Mouse (Mus musculus): Measurements from ENCODE around the gene Cdk19.
"Not testable (repeated sequence)": the region's sequence is repeated elsewhere in the genome, so short reads cannot be mapped to it uniquely, and the experiment has no call there.

Gene Cdk19

DNA sequence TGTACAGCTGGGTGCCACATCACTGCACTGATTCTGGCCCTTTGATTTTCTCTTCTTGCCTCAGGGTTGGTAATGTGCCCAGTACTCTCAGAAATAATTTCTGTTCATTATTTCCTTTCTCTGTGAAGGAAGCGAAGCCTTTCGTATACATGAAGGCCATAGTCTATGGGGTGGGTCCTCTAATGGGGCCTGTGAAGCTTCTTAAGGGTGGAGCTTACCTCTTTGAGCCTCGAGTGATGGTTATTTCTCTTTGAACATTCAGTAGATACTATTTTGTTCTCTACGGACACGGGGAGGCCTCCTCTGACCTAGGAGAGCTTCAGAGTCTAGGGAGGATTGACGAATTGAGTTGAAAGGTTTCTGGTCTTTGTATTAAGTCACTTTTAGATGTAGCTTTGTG is 142.9 kb downstream of the Cdk19 start:
- no peak for DNase-seq (ENCODE audit: low spot score)

DNA sequence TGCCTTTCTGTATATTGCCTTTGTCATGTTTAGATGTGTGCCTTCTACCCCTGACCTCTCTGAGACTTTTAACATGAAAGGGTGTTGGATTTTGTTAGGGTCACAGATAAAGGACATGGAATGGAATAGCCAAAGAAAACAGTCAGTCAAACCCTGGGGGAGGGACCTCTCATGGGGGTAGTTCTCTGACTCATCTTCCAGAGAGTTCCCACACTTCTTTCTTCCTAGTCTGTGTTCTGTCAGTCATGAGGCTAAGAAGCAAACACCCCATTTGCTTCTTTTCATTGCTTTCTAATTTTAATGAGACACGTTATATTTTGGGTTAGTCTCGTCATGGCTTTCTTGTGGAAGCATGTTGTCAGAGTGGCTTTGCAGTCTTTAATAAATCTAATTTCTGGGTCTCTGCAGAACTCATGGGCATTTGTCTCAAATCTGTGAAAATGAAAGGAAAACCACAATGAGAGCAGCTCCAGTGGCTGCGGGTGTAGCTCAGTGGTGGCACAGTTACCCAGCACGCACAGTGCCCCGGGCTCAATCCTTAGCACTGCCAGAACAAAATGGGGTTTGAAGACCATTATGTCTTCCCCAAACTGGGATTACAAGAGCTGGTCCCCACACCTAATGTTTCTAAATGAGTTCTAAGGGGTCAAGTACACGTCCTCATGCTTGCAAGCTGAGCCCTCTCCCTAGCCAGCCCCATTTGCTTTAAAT is 149.9 kb downstream of the Cdk19 start:
- DNase-seq (ENCODE audit: low spot score): no peak

DNA sequence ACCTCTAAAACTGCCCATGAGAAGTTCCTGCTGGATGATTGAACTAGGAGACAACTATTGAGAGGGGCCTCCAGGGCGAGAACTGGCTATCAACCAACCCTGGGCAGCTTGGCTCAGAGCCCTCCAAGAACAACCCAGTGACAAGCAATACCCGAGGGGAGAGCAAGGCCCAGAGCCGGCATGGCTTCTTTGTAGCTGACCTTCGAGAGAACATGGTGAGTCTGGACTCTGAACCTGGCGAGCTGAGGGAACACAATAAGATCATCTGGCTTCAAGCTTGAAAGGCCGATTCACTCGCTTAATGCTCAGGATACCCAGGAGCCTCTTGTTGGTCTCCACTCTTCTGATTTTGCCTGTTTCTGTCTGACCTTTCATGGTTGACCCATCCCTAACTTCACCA is 151.8 kb downstream of the Cdk19 start:
- DNase-seq (ENCODE audit: low spot score): no peak

DNA sequence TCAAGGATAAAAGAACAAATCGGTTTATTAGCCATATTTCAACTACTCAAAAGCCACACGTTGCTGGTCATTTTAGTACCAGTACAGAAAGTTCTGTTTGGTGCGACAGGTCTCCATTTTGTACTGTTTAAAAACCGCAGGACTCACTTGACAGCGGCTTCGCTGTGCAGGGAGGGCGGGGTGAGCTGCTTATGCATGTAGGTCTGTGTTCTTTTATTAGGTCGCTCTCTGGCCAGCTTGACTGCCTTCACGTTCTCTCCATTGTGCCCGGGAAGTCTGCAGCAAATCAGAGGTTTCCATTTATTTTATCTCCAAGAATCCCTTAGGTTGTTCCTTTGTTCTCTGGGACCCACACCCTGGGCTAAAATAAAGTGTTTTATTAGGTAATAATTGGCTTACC is 152.4 kb downstream of the Cdk19 start:
- DNase-seq (ENCODE audit: low spot score): no peak

DNA sequence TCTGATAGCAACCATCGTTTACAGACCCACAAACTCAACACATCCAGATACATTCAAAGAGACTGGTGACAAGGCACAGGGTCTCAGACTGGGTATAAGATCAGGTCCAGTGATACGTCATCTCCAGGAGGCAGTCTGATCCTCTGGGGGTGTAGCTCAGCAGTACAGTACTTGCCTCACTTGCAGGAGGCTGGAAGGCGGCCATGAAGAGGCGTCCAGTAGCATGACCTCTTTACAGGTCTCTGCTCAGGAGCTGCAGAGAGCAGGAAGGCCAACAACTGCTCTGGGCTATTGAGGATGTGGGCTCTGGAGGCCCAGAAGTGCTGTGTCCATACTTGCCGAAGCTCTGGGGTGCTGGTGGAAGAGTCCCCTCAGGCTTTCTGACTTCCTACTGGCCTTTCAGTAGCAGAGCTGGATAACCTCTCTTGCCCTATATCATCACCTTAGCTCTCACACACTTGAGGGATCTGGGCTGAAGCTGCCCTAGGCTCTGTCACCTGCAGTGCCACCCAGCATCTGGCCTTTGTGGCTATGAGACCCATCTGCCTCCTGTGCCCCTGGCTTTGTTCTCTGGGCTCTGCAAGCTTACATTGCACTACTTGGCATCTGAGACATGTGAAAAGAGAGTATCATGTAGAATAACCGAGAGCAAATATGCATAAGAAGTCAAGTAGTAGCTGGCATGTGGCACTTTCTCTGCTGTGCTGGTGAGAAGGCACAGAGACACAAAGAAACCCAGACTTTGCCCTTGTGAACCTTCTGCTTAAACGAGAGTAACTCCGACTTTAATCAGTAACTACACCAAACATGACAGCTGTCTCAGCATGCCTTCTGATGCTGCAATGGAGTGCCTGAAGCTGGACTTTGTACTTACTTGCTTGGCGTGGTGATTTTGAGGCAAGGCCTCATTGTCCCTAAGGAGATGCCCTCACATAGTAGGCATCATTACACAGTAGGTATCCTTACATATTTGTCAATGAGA is 155.1 kb downstream of the Cdk19 start:
- no peak for DNase-seq (ENCODE audit: low spot score)

DNA sequence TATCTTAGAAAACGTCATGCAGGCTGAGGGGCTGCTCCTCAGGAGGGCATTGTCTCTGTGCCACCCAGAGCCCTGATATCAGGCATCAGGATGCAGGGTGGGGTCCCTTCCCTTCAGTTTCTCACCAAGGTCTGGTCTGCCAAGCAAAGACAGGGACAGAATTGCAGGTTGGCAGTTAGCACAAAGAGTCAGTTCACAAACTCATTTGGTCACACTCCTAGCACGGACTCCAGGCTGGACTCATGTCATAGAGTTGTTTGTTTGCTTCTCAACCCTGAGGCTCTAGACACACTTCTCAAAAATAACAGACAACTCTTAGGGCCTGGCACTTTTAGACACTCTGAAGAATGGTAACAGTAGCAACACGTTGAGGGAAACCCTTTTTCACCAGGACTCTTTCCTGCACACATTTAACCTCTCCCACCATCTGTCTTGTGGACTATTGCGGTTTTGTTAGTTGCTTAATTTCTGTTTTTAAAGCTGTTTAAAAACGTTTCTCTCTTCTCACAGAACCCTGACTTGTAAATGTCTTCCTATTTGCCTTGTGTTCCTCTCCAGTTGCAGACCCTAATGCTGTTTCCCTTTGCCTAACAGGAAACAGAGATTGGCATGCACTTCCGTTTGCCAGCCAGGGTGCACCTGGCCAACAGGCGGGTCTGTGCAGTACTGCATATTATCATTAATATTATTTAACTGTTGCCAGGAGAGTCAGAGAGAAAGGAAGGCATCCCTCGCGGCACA is 158.1 kb downstream of the Cdk19 start:
- DNase-seq (ENCODE audit: low spot score): no peak

DNA sequence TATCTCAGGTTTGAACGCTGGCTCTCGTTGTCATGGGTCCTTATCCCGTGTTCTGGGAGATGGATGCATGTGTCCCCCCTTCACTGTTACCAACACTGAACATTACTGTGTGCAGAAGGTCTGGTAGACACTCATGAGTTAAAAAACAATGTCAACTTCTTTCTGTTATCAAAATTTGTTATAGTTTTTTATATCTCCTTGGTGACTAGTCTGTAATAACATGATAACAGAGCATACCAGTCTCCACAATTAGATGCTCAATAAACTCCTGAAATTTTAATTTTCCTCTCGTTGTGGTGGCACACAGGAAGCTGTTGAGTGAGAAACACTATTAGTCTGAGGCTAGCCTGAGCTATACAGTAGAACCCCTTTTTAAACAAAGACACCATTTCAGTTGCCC is 159.1 kb downstream of the Cdk19 start:
- no peak for DNase-seq (ENCODE audit: low spot score)

DNA sequence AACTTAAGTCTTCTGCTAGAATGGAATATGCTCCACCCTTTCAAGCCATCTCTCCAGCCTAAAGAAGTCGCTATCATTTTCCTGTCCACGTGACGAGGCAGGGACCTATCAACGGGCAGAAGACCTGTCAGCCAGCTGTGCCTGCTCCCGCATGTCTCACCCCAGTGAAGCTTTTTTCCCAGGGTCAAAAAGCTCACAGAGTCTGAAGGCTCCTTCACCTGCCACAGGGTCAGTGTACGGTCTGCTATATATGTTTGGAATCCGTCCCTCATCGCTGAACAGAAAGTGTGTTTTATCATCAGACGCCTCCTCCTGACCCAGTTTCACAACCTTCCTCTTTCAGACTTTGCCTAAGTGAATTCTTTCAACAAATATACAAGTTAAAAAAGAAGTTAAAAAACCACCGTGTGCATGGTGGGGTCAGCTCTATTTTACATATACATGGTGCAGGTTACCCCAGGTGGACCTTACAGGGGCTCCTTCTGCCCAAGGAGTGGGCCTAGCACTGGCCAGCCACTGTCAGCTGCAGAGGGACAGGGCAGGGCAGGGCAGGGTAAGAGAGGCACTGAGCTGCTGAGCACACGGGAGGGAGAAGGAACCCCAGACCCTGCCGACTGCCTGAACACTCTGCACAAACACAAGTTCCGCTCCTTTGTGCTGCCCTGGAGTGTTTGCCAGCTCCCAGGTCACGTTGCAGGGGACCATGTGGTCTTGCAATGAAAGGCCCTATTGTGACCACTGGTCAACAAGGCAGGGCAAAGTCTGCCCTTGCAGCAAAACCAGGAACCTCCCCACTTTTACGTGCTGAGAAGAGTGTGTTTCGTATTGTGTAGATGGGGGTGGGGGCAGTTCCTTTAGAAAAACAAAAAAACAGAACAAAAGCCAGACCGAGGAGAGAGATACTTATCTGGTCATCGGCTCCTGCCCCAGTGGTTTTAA is 160.2 kb downstream of the Cdk19 start:
- DNase-seq (ENCODE audit: low spot score): peak; percentile 77

DNA sequence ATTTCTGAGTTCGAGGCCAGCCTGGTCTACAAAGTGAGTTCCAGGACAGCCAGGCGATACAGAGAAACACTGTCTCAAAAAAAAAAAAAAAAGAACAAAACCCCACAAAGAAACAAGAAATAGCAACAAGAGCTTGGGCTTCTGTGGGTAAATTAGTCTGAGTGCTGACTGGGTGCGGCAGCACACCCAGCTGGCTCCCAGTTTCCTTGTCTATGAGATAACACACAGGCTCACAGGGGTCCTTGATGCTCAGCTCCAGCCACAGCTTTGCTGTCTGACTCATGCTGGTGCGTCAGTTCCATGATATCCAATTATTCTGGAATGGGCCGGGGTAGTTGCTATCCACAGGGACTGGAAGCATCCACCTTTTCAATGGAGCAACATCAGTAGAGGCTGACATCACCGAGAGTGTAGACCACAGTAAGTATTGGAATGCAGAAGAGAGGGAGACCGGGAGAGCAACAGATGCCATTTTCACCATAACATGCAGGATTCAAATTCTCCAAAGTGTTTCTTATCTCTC is 161.4 kb downstream of the Cdk19 start:
- no peak for DNase-seq (ENCODE audit: low spot score)

DNA sequence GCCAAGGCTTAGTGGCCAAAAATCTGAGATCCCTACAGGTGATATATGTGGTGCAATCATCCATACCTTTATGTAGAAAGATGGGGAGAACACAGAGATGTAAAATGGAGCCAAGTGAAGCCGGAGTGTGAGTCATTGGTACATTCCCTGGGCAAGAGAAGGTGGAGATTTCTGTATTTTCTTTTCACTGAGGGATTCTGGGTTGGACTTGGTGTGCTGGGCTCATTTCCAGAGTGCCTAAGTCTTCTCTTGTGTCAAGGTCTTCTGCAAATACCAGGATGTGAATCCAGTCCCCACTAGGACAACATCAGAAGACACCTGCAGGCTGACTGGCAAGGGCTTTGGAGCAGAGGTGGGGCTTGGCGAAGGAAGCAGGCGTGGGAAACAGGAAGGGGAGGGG is 163.4 kb downstream of the Cdk19 start:
- DNase-seq (ENCODE audit: low spot score): no peak

DNA sequence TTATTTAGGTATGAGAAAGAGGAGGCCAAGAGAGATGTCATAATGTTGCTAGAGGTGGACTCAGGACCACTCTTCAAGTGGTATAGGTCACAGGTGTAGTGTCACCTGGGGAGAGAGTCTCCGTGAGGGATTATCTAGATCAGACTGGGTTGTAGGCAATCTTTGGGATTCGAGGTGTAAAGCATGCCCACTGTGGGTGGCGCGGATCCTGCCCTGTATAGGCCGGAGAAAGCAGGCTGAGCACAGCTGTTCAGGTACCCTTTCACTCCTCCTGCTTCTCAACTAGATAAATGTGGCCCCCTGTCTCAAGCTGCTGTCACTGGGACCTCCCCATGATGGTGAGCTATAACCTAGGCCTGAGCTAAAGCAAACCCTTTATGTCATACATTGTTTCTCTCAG is 171.0 kb downstream of the Cdk19 start:
- no peak for DNase-seq (ENCODE audit: low spot score)

DNA sequence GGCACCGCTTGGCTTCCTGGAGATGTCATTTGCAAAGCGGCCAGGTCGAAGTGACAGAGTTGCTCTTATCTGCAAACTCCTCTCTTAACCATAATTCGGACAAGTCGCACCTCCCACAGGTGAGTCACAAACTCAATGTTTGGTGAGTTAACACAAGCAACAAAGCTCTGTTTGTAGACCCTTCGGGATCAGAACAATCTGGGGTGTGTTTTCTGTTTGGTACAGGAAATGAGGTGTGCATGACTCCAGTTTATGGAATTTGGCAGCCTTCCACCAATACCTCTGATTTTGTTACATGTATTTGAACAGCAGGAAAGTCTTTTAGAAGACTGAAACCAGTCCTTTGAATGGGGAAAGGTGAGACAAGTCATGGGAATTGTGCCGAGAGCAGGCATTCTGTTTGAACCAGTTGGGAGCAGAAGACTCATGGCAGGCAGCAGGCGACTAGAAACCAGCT is 171.9 kb downstream of the Cdk19 start:
- DNase-seq (ENCODE audit: low spot score): no peak

DNA sequence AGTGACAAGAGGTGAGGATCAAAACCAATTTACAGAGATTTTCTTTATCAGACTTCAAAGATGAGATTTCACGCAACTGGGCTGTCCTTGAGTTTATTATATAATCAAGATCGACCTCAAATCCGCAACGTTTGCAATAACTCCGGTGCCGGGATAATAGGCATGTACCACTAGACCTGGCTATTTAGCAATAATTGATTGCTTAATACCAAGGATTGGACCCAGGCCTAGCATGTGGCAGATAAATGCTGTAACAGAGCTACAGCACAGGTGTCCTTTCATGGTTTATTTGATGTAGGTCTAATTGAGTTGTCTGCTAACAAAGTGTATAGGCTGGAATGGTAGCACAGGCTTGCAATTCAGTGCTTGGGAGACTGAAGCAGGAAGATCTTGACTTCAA is 172.8 kb downstream of the Cdk19 start:
- DNase-seq (ENCODE audit: low spot score): no peak

DNA sequence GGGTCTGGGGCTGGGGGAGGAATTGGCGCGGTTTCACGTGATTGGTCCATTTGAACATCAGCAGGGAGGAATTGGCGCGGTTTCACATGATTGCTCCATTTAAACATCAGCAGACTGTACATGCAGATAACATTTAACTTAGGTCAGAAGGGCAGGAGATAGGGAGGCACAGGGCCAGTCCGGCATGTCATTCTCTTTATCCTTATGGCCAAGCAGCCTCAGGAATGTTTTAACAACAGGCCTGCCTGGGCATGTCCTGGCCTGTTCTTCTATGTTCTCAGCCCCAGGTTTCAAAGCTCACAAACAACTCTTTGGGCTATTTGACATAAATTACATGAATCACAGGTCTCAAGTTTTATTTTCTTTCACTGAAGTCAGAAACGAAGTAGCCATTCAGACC is 173.6 kb downstream of the Cdk19 start:
- not testable (repeated sequence) for DNase-seq (ENCODE audit: low spot score)

DNA sequence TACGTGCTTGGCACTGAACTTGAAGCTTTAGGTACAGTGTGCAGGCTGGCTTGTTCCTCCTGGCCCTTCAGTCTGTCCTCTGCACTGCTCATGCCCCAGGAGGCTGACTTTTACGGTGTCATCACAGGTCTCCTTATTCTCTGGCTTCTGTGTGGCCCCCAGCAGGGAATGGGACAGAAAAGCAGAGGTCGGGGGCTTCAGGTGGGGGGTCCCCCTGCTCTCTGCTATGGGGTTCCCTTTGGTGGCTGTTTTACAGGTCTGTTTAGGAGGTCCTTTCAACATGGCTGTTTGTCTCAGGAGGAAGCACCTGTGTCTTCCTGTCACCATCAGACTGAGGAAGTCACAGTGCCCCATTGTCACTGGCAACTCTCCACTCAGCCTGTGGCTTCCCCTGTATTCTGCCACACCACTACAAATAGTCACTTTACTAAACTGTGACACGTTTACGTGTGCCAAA is 175.9 kb downstream of the Cdk19 start:
- no peak for DNase-seq (ENCODE audit: low spot score)

DNA sequence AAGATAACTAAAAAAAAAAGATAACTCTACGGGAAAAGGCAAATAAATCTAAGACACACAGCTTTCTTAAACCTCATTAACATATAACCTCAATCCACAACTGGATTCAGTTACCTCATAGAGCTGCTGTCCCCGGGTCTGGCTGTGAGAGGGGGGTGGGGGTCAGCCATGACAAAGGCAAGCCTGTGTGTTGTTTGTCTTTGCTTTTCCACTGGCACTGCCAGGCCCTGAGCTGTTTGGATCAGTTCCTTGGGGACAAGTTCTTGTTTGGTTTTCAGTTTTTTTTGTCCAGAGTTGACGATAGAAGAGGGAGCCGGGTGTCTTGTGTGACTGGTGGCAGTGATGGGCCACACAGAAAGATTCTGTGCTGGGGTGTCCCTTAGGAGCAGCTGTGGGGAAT is 177.1 kb downstream of the Cdk19 start:
- peak; percentile 45 for DNase-seq (ENCODE audit: low spot score)

DNA sequence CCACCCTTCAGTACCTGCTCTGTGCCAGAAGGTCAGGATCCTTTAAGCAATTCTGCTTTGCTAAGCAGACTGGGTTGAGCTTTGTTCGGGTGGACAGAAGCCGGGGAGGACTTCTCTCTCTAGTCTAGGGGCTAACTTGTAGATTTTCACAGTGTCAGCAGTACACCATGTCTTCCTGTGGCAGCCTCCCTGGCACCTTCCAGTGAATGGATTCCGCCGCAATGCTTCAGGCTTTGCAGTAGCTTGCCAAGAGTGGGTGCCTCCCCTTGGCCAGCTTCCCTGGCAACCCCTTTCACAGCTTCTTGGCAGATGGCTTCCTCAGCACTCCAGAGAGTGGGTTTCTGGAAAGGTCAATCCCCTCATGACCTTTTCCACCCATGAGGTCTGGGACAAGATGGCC is 180.2 kb downstream of the Cdk19 start:
- no peak for DNase-seq (ENCODE audit: low spot score)

DNA sequence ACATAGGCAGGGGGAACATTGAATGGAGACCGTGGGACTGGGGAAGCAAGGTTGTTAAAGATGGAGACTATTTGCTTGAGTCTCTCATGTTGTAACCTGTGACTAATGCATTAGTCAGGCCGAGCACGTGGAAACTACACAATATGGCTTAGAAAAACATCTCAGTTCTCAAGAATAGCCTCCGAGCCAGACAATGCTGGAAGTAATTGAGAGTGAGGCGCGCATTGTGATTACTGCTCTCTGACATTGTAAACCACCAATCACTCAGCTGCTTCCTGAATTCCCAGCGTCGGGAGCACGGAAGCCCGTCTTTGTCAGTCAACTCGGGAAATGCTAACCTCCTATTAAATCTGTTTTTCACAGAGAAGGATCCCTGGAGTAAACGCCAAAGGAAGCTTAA is 182.2 kb downstream of the Cdk19 start:
- peak; percentile 82 for DNase-seq (ENCODE audit: low spot score)

DNA sequence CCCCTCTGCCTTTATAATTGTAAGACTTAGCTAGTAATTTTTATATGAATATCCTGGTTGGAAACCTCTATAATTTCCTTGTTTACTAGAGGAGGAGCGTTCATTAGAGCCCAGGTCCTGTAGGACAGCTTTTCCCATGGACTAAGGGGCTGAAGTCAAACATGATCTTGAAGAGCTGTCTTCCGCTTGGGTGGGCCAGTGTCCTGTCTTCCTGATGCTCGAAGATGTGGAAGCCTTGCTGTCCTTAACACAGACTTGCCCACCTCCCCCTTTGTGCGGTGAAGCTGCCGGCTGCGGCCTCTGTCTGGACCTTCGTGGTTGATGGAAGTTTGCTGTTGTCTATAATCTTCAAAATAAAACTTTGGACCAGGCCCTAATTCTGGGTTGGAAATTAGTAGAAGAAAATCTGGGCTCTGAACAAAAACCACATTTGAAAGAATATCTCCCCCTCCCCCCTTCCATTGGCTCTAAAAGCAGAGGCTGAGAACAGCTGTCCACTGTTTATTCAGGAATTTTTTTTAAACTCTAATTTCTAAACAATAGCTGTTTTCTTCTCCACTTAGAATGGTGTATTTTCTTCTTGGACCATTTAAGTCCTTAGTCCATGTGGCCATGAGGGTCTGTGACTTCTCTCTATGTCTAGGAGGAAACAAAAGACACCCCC is 184.1 kb downstream of the Cdk19 start:
- no peak for DNase-seq (ENCODE audit: low spot score)

DNA sequence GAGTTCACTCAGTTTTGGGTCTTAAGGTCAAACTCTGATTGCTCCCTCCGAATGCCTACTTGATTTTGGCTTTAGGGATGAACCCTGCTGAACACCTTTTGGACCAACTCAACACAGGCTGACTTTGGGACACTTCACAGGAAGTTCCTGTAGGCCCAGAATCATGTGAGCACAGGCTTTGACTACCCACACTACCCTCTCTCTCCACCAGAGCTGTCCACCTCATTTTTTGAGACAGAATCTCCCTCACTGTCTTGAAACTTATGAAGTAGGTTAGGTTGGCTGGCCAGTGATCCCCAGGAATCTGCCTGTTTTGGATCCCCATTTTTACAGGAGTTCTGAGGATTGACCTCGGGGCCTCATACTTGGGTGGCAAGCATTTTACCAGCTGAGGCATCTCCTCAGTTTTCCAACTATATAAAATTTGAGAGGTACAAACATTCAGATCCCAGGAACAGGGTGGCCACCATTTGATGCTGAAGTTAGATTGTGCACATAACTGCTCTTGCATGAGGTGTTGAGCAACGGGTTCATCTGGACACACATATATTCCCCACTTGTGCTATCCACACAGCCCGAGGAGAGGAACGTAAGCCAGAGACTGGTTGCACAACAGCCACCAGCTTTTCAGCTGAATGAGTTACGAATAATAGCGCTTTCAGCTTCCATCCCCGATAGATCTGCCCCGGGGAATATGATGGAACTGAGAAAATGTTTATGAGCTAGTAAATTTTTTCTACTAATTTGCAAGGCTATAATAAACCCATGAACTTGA is 184.9 kb downstream of the Cdk19 start:
- no peak for DNase-seq (ENCODE audit: low spot score)
